14 mouse cellular contexts compared by ENCODE assay signal in genomic region chr8:105808480-105808879, GRCm38 (mm10). TPM values are rescaled to one million over a fixed set of nuclear protein-coding genes. Genes with fewer than 3 reads are reported as not detected.
DNase-seq lines count a peak whose midpoint lies in the region; ATAC-seq lines count a peak whose summit lies in the region.
"Had no signal": no experiment of that assay in that cellular context is flagged by ENCODE, and none has a peak within 500 bp of the region (broad histone marks: within the 10 kb centered on the region; RNA-seq: fewer than 3 reads in every experiment).

No protein-coding gene starts in this region.

- ATAC-seq in hindbrain, embryonic 13.5 days (ENCODE audit: low FRiP score): no peak
- ATAC-seq: hindbrain, embryonic 16.5 days had no signal

- H3K9me3 ChIP-seq in hindbrain, embryonic 13.5 days: no peaks in the 10 kb centered on the region
- H3K9me3 ChIP-seq: embryonic facial prominence, embryonic 12.5 days; lung, embryonic 15.5 days; neural tube, embryonic 12.5 days had no signal

- H3K9ac ChIP-seq in hindbrain, embryonic 13.5 days: no peak overlapping the region
- H3K9ac ChIP-seq: embryonic facial prominence, embryonic 12.5 days; lung, embryonic 15.5 days; neural tube, embryonic 12.5 days had no signal

- DNase-seq in lung, postnatal 10 days: peak; percentile 58
- no peak for DNase-seq in lung, postnatal 25 days (ENCODE audit: low spot score)
- peak; percentile 59 to 64 for DNase-seq in adrenal gland, postnatal 36 days
- DNase-seq in kidney, postnatal 14 days: peak; percentile 44
- DNase-seq in skeletal muscle tissue, adult 2 months (ENCODE audit: low read depth, low spot score): peak; percentile 73
- DNase-seq in cerebellum, adult 11 months: no peak
- DNase-seq in thymus, postnatal 14 days: no peak
- DNase-seq: layer of hippocampus, postnatal 36 days; spleen, adult 18-20 months had no signal

- peaks cover 30% of the 10 kb centered on the region for H3K36me3 ChIP-seq in hindbrain, embryonic 13.5 days

- peaks cover 18% of the 10 kb centered on the region for H3K4me1 ChIP-seq in hindbrain, embryonic 13.5 days (replicated peaks)
- H3K4me1 ChIP-seq: embryonic facial prominence, embryonic 12.5 days; neural tube, embryonic 12.5 days had no signal

- WGBS in hindbrain, embryonic 13.5 days: 93% methylated on average over 2 of the region's 2 CpGs

- H3K27ac ChIP-seq in hindbrain, embryonic 13.5 days: no peak overlapping the region
- H3K27ac ChIP-seq: embryonic facial prominence, embryonic 12.5 days; neural tube, embryonic 12.5 days had no signal

- no peak overlapping the region for H3K4me3 ChIP-seq in hindbrain, embryonic 13.5 days
- H3K4me3 ChIP-seq: embryonic facial prominence, embryonic 12.5 days; lung, embryonic 15.5 days; neural tube, embryonic 12.5 days had no signal

- H3K4me2 ChIP-seq in hindbrain, embryonic 13.5 days: no peak overlapping the region
- H3K4me2 ChIP-seq: embryonic facial prominence, embryonic 12.5 days; lung, embryonic 15.5 days; neural tube, embryonic 12.5 days had no signal

- H3K27me3 ChIP-seq in hindbrain, embryonic 13.5 days: no peaks in the 10 kb centered on the region
- H3K27me3 ChIP-seq: embryonic facial prominence, embryonic 12.5 days; lung, embryonic 15.5 days; neural tube, embryonic 12.5 days had no signal

RNA-seq across cellular contexts. Expression of gene Ranbp10, which starts 18.7 kb away (rescaled TPM):
- total RNA-seq in adrenal gland, postnatal 36 days (2021): 10 to 100 TPM; 23.7 to 24.0 TPM
- 11.5 and 14.3 TPM in 2 replicates for polyA plus RNA-seq in hindbrain, embryonic 13.5 days (2015; fragmentation: Nextera tagmentation; extraction: Ambion mirVana)

RNA-seq across cellular contexts. Expression of gene Tsnaxip1, which starts 19.1 kb away (rescaled TPM):
- not detected for total RNA-seq in adrenal gland, postnatal 36 days (2021)
- 0.80 and 1.6 TPM in 2 replicates for polyA plus RNA-seq in hindbrain, embryonic 13.5 days (2015; fragmentation: Nextera tagmentation; extraction: Ambion mirVana)

RNA-seq across cellular contexts. Expression of gene Cenpt, which starts 44.6 kb away (rescaled TPM):
- 1 to 10 TPM; 4.3 to 9.6 TPM for total RNA-seq in adrenal gland, postnatal 36 days (2021)
- polyA plus RNA-seq in hindbrain, embryonic 13.5 days (2015; fragmentation: Nextera tagmentation; extraction: Ambion mirVana): 59.7 and 61.1 TPM in 2 replicates

RNA-seq across cellular contexts. Expression of gene Thap11, which starts 46.5 kb away (rescaled TPM):
- 10 to 100 TPM; 40.0 to 41.1 TPM for total RNA-seq in adrenal gland, postnatal 36 days (2021)
- polyA plus RNA-seq in hindbrain, embryonic 13.5 days (2015; fragmentation: Nextera tagmentation; extraction: Ambion mirVana): 58.7 and 60.6 TPM in 2 replicates

RNA-seq across cellular contexts. Expression of gene Gfod2, which starts 50.0 kb away (rescaled TPM):
- 10 to 100 TPM in 1 of 2 experiments, 1 to 10 TPM in 1; 9.7 to 10.3 TPM for total RNA-seq in adrenal gland, postnatal 36 days (2021)
- 90.7 and 94.2 TPM in 2 replicates for polyA plus RNA-seq in hindbrain, embryonic 13.5 days (2015; fragmentation: Nextera tagmentation; extraction: Ambion mirVana)

Comparison
In these comparisons a context has a peak if more than half of its experiments do, and no peak if none do; other contexts are left out.
1. DNase-seq: peak in lung, postnatal 10 days (single experiment), adrenal gland, postnatal 36 days (2 of 2), kidney, postnatal 14 days (single experiment) and skeletal muscle tissue, adult 2 months (single experiment); none in lung, postnatal 25 days (single experiment), cerebellum, adult 11 months (single experiment) and thymus, postnatal 14 days (single experiment).